Mouse (Mus musculus): ENCODE measurements around the gene Tmem109.
A peak's percentile ranks its signal among the peaks of the same experiment; 100 is the strongest.

Gene Tmem109

DNA sequence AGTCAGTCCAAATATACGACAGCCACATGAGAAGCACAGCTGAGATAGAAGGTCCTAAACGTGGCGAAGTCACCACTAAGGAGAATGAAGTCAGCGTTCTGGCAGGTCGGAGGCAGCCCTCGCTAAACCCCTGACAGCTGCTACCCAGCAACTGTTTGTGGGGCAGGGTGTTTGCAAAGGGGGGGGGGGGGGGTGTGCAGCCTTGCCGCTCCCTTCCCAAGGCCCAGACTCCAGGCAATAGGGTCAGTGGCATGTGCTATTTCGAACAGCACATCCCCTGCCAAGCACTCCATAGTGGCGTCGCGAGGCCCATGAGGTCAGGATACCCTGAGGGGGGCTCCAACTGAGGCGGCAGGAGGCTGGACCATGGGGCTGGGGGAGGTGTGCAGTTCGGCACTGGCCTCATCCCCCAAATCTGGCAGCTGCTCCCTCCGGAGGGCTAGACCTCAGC is 801 bp downstream of the Tmem109 start:
- peak; percentile 27 for DNase-seq

DNA sequence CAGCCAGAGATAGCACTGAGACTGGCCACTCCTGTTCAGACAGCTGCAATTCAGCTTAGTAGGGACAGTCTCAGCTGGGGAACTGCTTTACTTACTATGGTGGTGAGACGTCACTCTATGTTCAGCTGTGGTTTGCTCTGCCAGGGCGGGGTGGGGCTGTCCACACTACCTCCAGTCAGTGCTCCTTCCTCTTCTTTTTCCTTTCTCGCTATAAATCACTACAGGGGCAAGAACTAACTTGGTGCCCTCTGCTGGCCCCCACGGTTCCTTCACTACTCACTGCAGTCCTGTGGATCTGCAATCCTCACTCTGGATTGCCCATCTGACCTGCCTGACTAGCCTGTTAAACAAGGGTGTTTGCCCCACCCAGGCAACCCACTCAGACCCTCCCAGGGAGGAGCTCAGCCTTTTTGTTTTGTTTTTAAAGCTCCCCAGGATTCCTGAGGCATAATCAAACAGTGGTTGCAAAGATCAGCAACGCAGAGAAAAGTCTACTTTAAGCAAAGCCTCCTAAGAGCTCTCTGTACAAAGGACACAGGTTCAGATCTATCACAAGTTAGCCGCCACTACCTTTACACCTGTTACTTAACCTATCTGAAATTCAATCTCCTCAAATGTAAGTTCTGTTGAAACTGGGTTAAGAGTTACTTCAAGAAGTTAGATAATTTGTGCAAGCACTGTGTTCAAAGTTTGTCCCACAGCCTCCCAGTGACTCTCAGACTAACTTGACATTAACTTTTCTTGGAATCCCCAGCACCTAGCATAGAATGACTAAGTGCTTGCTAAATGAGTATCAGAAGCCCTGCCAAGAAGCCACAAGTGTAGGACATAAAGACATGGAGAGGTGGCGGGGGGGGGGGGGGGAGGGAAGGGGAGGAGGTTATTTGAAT is 1.5 kb downstream of the Tmem109 start:
- peak; percentile 61 for DNase-seq

GRCm38 (mm10) chr19:10878201-10878837 is 3.5 kb downstream of the Tmem109 start:
- DNase-seq = no peak

DNA sequence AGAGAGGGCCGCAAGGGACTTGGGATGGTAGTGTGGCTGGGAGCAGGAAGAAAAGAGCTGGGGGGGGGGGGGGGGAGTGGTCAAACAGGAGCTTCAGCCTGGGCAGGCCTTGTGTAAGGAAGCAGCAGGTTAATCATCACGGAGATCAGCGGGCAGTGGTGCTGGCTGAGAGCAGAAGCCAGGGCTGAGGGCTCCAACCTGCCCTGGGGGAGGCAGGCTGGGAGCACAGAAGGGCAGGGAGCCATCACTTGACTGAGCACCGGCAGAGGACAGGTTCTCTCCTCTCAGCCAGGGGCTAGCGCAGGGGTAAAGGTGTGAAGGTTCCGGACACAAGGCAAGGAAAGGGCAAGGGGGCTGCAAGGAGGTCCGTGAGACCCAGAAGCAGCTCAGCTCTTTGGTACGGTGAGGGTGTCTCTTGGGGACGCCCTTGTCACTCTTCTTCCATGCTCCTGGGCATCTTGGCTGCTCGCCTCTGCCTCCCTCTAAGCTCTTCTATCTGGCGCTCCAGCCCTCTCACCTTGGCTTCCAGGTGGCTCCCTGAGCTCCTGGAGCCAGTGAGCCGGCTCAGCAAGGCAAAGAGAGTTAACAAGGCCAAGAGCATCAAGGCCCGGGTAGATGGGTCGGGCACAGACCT is 10.4 kb downstream of the Tmem109 start:
- DNase-seq = no peak

DNA sequence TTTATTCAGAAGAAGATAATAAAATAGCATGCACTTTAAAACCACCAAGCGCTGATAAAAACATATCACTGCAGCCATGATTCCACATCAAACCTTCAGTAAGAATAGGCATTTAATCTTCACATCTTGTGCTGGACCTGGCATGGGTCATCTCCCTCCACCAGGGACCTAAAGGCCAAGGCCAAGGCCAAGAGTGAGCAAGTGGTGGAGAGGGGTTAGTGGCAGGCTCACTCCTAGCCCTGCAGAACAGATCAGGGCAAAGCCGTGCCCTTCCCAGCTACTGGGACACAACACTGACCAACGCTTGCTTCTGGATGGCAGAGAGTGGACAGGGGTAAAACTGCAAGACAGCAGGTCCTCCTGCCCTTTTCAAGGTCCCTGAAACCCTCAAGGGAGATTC is 11.1 kb downstream of the Tmem109 start:
- DNase-seq = no peak

GRCm38 (mm10) chr19:10869886-10870527 is 11.8 kb downstream of the Tmem109 start, which contains the start of gene Tmem132a:
Gene Tmem132a, minus strand, starts transcription at chr19:10869940.
- DNase-seq = no peak

DNA sequence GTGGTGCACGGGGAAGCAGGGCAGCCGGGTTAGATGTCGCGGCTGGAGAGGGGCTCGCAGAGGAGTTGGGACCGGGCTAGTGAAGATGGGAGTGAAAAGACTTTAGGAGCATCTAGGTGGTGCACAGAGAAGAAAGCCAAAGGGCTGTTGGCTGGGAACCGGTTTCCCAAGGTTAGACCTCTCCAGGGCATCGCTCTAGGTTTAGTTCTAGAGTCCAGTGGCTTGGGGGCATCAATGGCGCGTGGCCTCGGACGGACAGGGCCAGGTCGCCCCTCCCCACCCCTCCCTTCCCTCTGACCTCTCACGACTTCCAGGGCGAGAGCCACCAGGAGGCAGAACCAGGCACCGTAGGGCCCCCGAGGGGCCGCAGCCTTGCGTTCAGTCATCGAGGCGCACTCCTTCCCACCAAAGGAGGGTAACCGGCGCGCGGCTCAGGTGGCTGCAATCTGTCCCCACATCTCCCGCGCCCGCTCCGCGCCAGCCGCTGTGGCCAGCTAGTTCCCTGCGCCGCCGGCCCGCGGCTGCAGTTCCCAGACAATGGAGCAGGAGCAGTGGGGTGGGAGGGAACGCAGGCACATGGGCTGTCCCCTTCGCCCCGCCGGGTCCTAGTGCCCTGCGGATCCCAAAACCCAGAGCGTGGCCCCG is 12.4 kb downstream of the Tmem109 start:
- peak; percentile 79 for DNase-seq

- DNase-seq = no peak
Observed at GRCm38 (mm10) chr19:10868623-10869141, 13.1 kb downstream of the Tmem109 start.

- DNase-seq = no peak
Observed at GRCm38 (mm10) chr19:10867946-10868622, 13.7 kb downstream of the Tmem109 start.

DNA sequence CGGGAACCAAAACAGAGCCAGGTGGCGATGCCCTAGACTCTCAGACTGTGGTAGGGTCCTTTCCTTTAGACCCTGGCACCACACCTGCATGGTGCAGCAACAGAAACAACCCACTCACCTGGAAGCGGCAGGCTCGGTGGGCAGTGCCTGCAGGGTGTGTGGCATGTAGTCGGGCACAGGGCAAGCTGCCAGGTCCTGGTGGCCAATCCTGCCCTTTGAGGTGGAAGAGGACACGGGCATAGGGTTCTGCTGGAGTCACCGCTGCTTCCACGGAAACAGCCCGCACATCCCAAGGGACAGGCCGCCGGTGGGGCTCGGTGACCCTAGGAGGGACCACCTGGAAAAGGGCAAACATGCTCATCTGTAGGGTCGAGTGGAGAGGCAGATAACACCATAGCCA is 15.4 kb downstream of the Tmem109 start:
- DNase-seq = no peak

DNA sequence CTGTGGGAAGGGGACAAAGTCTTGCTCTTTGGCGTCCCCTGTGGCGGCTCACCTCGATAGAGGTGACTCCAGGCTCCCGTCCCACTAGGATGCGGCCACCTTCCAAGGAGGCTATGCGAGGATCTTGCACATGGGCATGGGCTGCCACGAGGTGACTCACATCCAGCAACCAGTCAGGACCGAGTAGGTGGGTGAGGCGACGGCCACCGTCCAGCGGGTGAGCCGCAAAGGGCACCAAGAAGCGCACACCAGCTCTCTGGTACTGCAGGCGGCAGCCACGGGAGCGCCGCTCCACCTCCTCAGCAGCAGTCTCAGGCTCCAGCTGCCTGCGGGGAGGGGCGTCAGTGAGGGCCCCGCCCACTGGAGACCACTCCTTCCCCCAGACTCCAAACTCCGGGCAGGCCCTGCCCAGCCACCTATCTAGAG is 21.7 kb downstream of the Tmem109 start:
- DNase-seq = no peak

GRCm38 (mm10) chr19:10856520-10856919 is 25.3 kb downstream of the Tmem109 start:
- no peak for DNase-seq

DNA sequence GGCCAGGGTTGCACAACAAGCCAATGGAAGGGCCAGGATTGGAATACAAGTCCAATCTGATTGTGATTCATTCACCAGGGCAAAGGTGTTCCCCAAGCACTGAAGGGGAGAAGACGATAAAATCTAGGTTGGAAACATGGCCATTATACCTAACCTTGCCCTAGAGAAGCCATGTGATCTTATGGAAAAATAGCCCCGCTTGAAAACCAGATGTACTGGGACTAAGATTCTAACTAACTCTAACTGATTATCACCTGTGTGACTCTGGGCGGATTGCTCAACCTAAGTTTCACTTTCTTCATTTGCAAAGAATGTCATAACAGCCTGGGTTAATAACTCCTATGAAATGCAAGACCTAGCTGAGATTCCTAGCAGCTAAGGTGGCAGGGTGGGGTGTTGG is 26.4 kb downstream of the Tmem109 start:
- no peak for DNase-seq

- peak; percentile 47 for DNase-seq
Observed at GRCm38 (mm10) chr19:10847311-10848087, 34.3 kb downstream of the Tmem109 start.

DNA sequence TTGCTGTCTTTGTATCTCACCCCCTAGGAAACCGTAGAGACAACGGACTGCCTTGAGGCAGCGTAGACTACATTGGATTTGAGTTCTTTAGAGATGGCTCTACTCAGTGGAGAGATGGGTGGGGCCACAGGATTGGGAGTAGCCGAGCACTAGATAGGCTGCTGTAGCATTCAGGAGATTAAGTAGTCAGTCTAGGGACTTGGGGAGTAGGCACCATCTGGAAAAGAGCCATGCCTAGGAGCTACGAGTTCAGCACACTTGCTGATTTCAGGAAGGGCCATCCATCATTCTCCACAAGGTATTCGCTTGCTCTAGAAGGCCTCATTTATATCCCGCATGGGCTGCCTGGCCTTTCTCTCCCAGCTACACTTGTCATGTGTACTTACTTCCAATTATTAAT is 35.7 kb downstream of the Tmem109 start:
- no peak for DNase-seq

DNA sequence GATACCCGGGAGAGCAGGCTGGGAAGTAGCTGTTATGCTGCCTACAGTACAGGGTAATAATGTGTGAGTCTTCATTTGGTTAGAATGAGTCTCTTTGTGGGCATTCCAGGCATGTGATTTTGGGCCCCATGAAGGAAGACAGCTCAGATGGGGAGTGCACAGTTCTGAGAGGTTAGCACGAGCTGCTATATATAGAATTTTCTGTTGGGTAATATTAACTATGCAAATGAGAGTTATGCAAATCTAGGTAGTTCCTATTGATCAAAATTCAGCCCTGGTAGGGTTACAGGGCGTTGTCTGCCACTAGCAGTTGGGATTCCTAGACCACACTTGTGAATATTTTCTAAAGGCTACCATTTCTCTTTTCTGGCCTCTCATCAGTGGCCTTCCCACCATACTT is 36.3 kb downstream of the Tmem109 start:
- DNase-seq = no peak

DNA sequence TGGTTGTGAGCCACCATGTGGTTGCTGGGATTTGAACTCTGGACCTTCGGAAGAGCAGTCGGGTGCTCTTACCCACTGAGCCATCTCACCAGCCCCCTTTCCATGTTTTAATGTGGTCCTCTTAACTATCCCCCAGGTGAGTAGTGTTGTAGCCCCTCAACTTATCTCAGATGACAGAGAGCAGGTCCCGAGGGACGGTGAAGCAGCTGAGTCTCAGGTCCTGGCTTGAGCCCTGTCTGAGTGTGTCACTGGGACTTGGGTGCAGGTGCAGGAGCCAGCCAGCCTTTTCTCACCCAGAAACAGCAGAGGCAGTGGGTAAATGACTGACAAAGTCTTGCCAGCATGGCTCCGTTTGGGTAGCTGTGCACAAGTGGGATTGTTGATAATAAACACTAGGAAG is 37.6 kb downstream of the Tmem109 start:
- no peak for DNase-seq

GRCm38 (mm10) chr19:10842914-10843313 is 38.9 kb downstream of the Tmem109 start:
- no peak for DNase-seq

GRCm38 (mm10) chr19:10841721-10842626 is 39.8 kb downstream of the Tmem109 start:
- peak; percentile 25 for DNase-seq

Measured in kidney, adult 18-20 months (tissue).